Mouse (Mus musculus): ENCODE data around the gene Fam196a. TPM values are rescaled to one million over a fixed set of nuclear protein-coding genes. Genes with fewer than 3 reads are reported as not detected.

Fam196a gene
- 0.81 and 1.5 TPM in 2 replicates for polyA plus RNA-seq (2011; ENCODE audit: insufficient read depth, insufficient read length, low read depth, missing spikeins)

- H3K4me1 ChIP-seq (ENCODE audit: control insufficient read depth, insufficient read depth, low read length) = peaks cover 1% of the 10 kb centered on the region
- TF ChIP-seq CTCF (IDR thresholded peaks at IDR 0.05; ENCODE audit: low read depth, low read length) = peak; percentile 7
- no peak for TF ChIP-seq EP300 (IDR thresholded peaks at IDR 0.05; ENCODE audit: insufficient read depth, low read depth, low read length)
- no peak within 1 kb of the TSS for H3K27ac ChIP-seq (ENCODE audit: insufficient read depth, low read length)
- H3K27me3 ChIP-seq (ENCODE audit: control insufficient read depth, insufficient read depth, low read length, poor library complexity, severe bottlenecking) = no peaks in the 10 kb centered on the region
- H3K9me3 ChIP-seq (replicated peaks; ENCODE audit: control insufficient read depth, insufficient read depth, low read length, poor library complexity, severe bottlenecking) = no peaks in the 10 kb centered on the region
- no peaks in the 10 kb centered on the region for H3K36me3 ChIP-seq (ENCODE audit: control insufficient read depth, insufficient read depth, low read length, poor library complexity, severe bottlenecking)
- peak within 1 kb of the TSS; percentile 62 for H3K4me3 ChIP-seq (ENCODE audit: low read depth, low read length)
- H3K9ac ChIP-seq (ENCODE audit: low read depth, poor library complexity, severe bottlenecking) = peak within 1 kb of the TSS; percentile 76
Measured at GRCm38 (mm10) chr7:134937927-134938609, at the start of gene Fam196a. TSS of gene Fam196a (minus strand) at chr7:134938430.

GRCm38 (mm10) chr7:134961608-134962007, 23.4 kb upstream of the Fam196a start:
- no peaks in the 10 kb centered on the region for H3K27me3 ChIP-seq (ENCODE audit: control insufficient read depth, insufficient read depth, low read length, poor library complexity, severe bottlenecking)
- no peaks in the 10 kb centered on the region for H3K4me1 ChIP-seq (ENCODE audit: control insufficient read depth, insufficient read depth, low read length)
- H3K27ac ChIP-seq (ENCODE audit: insufficient read depth, low read length) = no peak overlapping the region
- no peaks in the 10 kb centered on the region for H3K36me3 ChIP-seq (ENCODE audit: control insufficient read depth, insufficient read depth, low read length, poor library complexity, severe bottlenecking)
- no peak overlapping the region for H3K9ac ChIP-seq (ENCODE audit: low read depth, poor library complexity, severe bottlenecking)
- H3K4me3 ChIP-seq (ENCODE audit: low read depth, low read length) = no peak overlapping the region
- TF ChIP-seq POLR2A (IDR thresholded peaks at IDR 0.05; ENCODE audit: insufficient read depth, low read length) (no peak), CTCF (IDR thresholded peaks at IDR 0.05; ENCODE audit: low read depth, low read length) (no peak), EP300 (IDR thresholded peaks at IDR 0.05; ENCODE audit: insufficient read depth, low read depth, low read length) (no peak)
- H3K9me3 ChIP-seq (replicated peaks; ENCODE audit: control insufficient read depth, insufficient read depth, low read length, poor library complexity, severe bottlenecking) = no peaks in the 10 kb centered on the region

GRCm38 (mm10) chr7:134960871-134961270, 22.6 kb upstream of the Fam196a start:
- Histone ChIP-seq H3K9ac (ENCODE audit: low read depth, poor library complexity, severe bottlenecking) (no peak overlapping the region), H3K4me1 (ENCODE audit: control insufficient read depth, insufficient read depth, low read length) (no peaks in the 10 kb centered on the region), H3K9me3 (replicated peaks; ENCODE audit: control insufficient read depth, insufficient read depth, low read length, poor library complexity, severe bottlenecking) (no peaks in the 10 kb centered on the region), H3K27me3 (ENCODE audit: control insufficient read depth, insufficient read depth, low read length, poor library complexity, severe bottlenecking) (no peaks in the 10 kb centered on the region), H3K36me3 (ENCODE audit: control insufficient read depth, insufficient read depth, low read length, poor library complexity, severe bottlenecking) (no peaks in the 10 kb centered on the region), H3K27ac (ENCODE audit: insufficient read depth, low read length) (no peak overlapping the region), H3K4me3 (ENCODE audit: low read depth, low read length) (no peak overlapping the region)
- no peak for TF ChIP-seq EP300 (IDR thresholded peaks at IDR 0.05; ENCODE audit: insufficient read depth, low read depth, low read length)
- TF ChIP-seq CTCF (IDR thresholded peaks at IDR 0.05; ENCODE audit: low read depth, low read length) = peak; percentile 80

GRCm38 (mm10) chr7:134959086-134959485, 20.9 kb upstream of the Fam196a start:
- Histone ChIP-seq H3K36me3 (ENCODE audit: control insufficient read depth, insufficient read depth, low read length, poor library complexity, severe bottlenecking) (no peaks in the 10 kb centered on the region), H3K27ac (ENCODE audit: insufficient read depth, low read length) (no peak overlapping the region), H3K4me3 (ENCODE audit: low read depth, low read length) (no peak overlapping the region), H3K27me3 (ENCODE audit: control insufficient read depth, insufficient read depth, low read length, poor library complexity, severe bottlenecking) (no peaks in the 10 kb centered on the region), H3K4me1 (ENCODE audit: control insufficient read depth, insufficient read depth, low read length) (no peaks in the 10 kb centered on the region), H3K9ac (ENCODE audit: low read depth, poor library complexity, severe bottlenecking) (no peak overlapping the region), H3K9me3 (replicated peaks; ENCODE audit: control insufficient read depth, insufficient read depth, low read length, poor library complexity, severe bottlenecking) (no peaks in the 10 kb centered on the region)
- TF ChIP-seq EP300 (IDR thresholded peaks at IDR 0.05; ENCODE audit: insufficient read depth, low read depth, low read length) (no peak), CTCF (IDR thresholded peaks at IDR 0.05; ENCODE audit: low read depth, low read length) (no peak), POLR2A (IDR thresholded peaks at IDR 0.05; ENCODE audit: insufficient read depth, low read length) (no peak)

- H3K36me3 ChIP-seq (ENCODE audit: control insufficient read depth, insufficient read depth, low read length, poor library complexity, severe bottlenecking) = no peaks in the 10 kb centered on the region
- H3K9ac ChIP-seq (ENCODE audit: low read depth, poor library complexity, severe bottlenecking) = no peak overlapping the region
- H3K27ac ChIP-seq (ENCODE audit: insufficient read depth, low read length) = no peak overlapping the region
- no peaks in the 10 kb centered on the region for H3K27me3 ChIP-seq (ENCODE audit: control insufficient read depth, insufficient read depth, low read length, poor library complexity, severe bottlenecking)
- no peak overlapping the region for H3K4me3 ChIP-seq (ENCODE audit: low read depth, low read length)
- H3K9me3 ChIP-seq (replicated peaks; ENCODE audit: control insufficient read depth, insufficient read depth, low read length, poor library complexity, severe bottlenecking) = no peaks in the 10 kb centered on the region
- TF ChIP-seq CTCF (IDR thresholded peaks at IDR 0.05; ENCODE audit: low read depth, low read length) (peak; percentile 3), EP300 (IDR thresholded peaks at IDR 0.05; ENCODE audit: insufficient read depth, low read depth, low read length) (no peak)
- H3K4me1 ChIP-seq (ENCODE audit: control insufficient read depth, insufficient read depth, low read length) = no peaks in the 10 kb centered on the region
Measured at GRCm38 (mm10) chr7:134945925-134946716, 7.9 kb upstream of the Fam196a start.

GRCm38 (mm10) chr7:134943701-134944100, 5.5 kb upstream of the Fam196a start:
- Histone ChIP-seq H3K27ac (ENCODE audit: insufficient read depth, low read length) (no peak overlapping the region), H3K27me3 (ENCODE audit: control insufficient read depth, insufficient read depth, low read length, poor library complexity, severe bottlenecking) (no peaks in the 10 kb centered on the region), H3K4me3 (ENCODE audit: low read depth, low read length) (no peak overlapping the region), H3K9me3 (replicated peaks; ENCODE audit: control insufficient read depth, insufficient read depth, low read length, poor library complexity, severe bottlenecking) (no peaks in the 10 kb centered on the region), H3K4me1 (ENCODE audit: control insufficient read depth, insufficient read depth, low read length) (peaks cover 1% of the 10 kb centered on the region), H3K9ac (ENCODE audit: low read depth, poor library complexity, severe bottlenecking) (no peak overlapping the region), H3K36me3 (ENCODE audit: control insufficient read depth, insufficient read depth, low read length, poor library complexity, severe bottlenecking) (no peaks in the 10 kb centered on the region)
- TF ChIP-seq CTCF (IDR thresholded peaks at IDR 0.05; ENCODE audit: low read depth, low read length) (no peak), EP300 (IDR thresholded peaks at IDR 0.05; ENCODE audit: insufficient read depth, low read depth, low read length) (no peak), POLR2A (IDR thresholded peaks at IDR 0.05; ENCODE audit: insufficient read depth, low read length) (no peak)
